Mouse (Mus musculus): Measurements from ENCODE around the gene Arl10.
A peak's percentile ranks its signal among the peaks of the same experiment; 100 is the strongest.

The Arl10 gene

GRCm38 (mm10) chr13:54621155-54621932 is 46.5 kb downstream of the Arl10 start, which contains the start of gene Faf2:
TSS of gene Faf2 (plus strand) at chr13:54621784.
- peak; percentile 99 for DNase-seq (ENCODE audit: low spot score)

DNA sequence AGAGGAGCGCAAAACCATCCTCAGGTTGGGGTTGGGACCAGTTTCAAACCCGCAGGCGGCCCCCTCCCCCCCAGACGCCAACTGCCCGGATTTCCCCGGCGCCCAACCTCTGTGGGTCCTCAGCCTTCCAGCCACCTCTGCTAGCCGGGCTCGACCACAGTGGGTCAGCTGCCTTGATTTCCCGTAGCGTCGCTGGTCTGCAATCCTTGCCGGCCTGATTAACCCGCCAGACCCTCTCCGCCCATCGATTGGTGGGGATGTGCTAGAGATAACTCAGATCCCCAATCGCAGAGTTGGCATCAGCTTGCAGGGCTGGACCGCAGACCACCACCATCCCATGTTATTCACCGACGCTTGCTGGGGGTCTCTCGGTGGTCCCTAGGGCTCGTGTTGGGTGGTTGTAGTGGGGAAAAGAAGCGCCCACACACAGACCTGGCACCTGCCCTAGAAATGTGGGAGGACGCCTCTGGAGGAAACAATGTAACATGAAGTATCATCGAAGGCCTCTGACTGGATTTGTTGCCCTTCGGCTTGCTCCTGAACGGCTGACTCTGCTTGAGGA is 47.2 kb downstream of the Arl10 start:
- peak; percentile 76 for DNase-seq (ENCODE audit: low spot score)

- DNase-seq (ENCODE audit: low spot score): no peak
Measured at GRCm38 (mm10) chr13:54629128-54629527, 54.3 kb downstream of the Arl10 start.

All from testis, postnatal 10 days (tissue).